Mouse (Mus musculus) stomach, postnatal 0 days (tissue): ENCODE measurements around the gene Wdr66.

Experiments used
- CTCF ChIP-seq: IDR thresholded peaks from 2 replicates; pipeline ENCODE4 v1.5.1; 2016; ENCODE audit warnings: antibody characterized with exemption, low read depth, mild to moderate bottlenecking, moderate library complexity
- EP300 ChIP-seq: optimal IDR thresholded peaks from 2 replicates; pipeline ENCODE3; 2016; ENCODE audit warnings: antibody characterized with exemption

DNA sequence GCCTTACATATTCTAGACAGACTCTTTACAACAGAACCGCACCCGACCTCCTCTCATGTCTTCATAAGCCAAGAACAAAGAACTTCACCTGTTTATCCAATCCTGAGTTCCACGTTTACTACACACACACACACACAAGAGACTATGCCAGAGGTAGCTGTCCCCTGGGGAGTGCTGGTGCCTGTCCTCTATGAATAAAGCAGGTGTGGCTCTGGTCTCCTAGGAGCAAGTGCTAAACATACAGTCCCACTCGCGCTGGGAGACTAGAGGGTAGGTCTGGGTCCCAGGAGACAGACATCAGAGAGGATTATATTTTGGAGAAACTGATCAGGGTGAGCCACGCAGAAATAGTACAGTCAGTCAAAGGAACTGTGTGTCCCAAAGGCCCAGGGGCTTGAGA is 81.7 kb downstream of the Wdr66 start:
- TF ChIP-seq CTCF (no peak), EP300 (no peak)
